Mouse (Mus musculus): ENCODE measurements around the gene Cpm.

DNA sequence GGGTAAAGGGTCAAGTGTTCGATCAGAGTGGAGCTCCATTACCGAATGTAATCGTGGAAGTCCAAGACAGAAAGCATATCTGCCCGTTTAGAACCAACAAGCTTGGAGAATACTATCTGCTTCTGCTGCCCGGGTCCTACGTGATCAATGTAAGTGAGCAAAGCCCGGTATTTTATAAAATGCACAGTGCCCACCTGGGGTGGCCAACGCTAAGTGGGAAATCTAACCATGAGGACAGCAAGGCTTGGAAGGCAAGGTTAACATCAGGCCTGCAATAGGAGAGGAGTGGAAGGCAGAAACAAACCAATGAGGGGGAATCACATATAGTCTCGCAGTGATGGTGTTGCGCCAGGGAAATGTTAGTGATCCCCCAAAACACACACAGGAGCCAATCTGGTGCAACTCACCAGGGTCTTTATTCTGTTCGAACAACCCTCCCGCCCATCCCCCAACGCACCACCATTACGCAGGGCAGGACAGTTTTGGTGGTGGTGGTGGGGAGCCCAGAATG is 50.7 kb downstream of the Cpm start:
- TF ChIP-seq CTCF (IDR thresholded peaks at IDR 0.05; ENCODE audit: low read depth, low read length), result no peak
- no peak for TF ChIP-seq POLR2A (IDR thresholded peaks at IDR 0.05; ENCODE audit: insufficient read depth, low read length)

Data from ES-Bruce4 (cell line).